Comparison of ENCODE assay signal across 8 mouse cellular contexts in genomic region chr19:21778147-21778917, GRCm38 (mm10). TPM values are rescaled to one million over a fixed set of nuclear protein-coding genes. Genes with fewer than 3 reads are reported as not detected.
DNase-seq lines count a peak whose midpoint lies in the region; ATAC-seq and TF ChIP-seq lines count a peak whose summit lies in the region.

Cemip2 (plus strand) TSS chr19:21778342.

- peak within 1 kb of the TSS; percentile 60 for H3K4me2 ChIP-seq in kidney, embryonic 14.5 days (replicated peaks; ENCODE audit: low read depth, low read length)
- peak within 1 kb of the TSS; percentile 66 for H3K4me2 ChIP-seq in limb, embryonic 15.5 days
- H3K4me2 ChIP-seq in midbrain, postnatal 0 days (ENCODE audit: low read depth, low read length, poor library complexity, severe bottlenecking): peak within 1 kb of the TSS; percentile 84

- H3K27me3 ChIP-seq in C2C12 (ENCODE audit: control insufficient read depth, insufficient read depth, insufficient read length): no peaks in the 10 kb centered on the region
- H3K27me3 ChIP-seq in heart, embryonic 10.5 days (ENCODE audit: insufficient read depth, poor library complexity, severe bottlenecking): no peaks in the 10 kb centered on the region
- no peaks in the 10 kb centered on the region for H3K27me3 ChIP-seq in kidney, embryonic 14.5 days (ENCODE audit: control insufficient read depth, insufficient read depth, low read length)
- no peaks in the 10 kb centered on the region for H3K27me3 ChIP-seq in limb, embryonic 15.5 days
- no peaks in the 10 kb centered on the region for H3K27me3 ChIP-seq in midbrain, postnatal 0 days (ENCODE audit: insufficient read depth, low read length)

- DNase-seq in brain, adult 2 months (ENCODE audit: low read depth, low spot score): peak; percentile 97
- DNase-seq in heart, embryonic 10.5 days (ENCODE audit: low spot score): peak; percentile 97
- peak; percentile 96 for DNase-seq in midbrain, postnatal 0 days (ENCODE audit: low spot score)
- DNase-seq in spleen, postnatal 10 days (ENCODE audit: low spot score in 2 of 2): peak; percentile 96 to 99

- peaks cover 49% of the 10 kb centered on the region for H3K79me2 ChIP-seq in C2C12 (ENCODE audit: control insufficient read depth, insufficient read depth)

- peak; percentile 83 for TF ChIP-seq CTCF in C2C12 (IDR thresholded peaks at IDR 0.05; ENCODE audit: control insufficient read depth, insufficient read depth, insufficient read length)
- TF ChIP-seq CTCF in embryonic fibroblast, embryonic 13.5 days (IDR thresholded peaks at IDR 0.05; ENCODE audit: borderline replicate concordance, insufficient read depth, low read length): peak; percentile 60; the same call in 1 of the 2 replicates
- TF ChIP-seq CTCF in midbrain, postnatal 0 days (IDR thresholded peaks at IDR 0.05): peak; percentile 70

- H3K36me3 ChIP-seq in C2C12 (ENCODE audit: control insufficient read depth, insufficient read depth): no peaks in the 10 kb centered on the region
- 0 out of 2 replicates have a peak, but pooled peaks cover 3% of the 10 kb centered on the region for H3K36me3 ChIP-seq in heart, embryonic 10.5 days
- no peaks in the 10 kb centered on the region for H3K36me3 ChIP-seq in kidney, embryonic 14.5 days (ENCODE audit: control insufficient read depth, insufficient read depth, low read length)
- H3K36me3 ChIP-seq in limb, embryonic 15.5 days: no peaks in the 10 kb centered on the region
- no peaks in the 10 kb centered on the region for H3K36me3 ChIP-seq in midbrain, postnatal 0 days (ENCODE audit: insufficient read depth, low read length)

- peak within 1 kb of the TSS; percentile 97 for H3ac ChIP-seq in C2C12 (ENCODE audit: control insufficient read depth, insufficient read length, low read depth)

- peaks cover 25% of the 10 kb centered on the region for H3K79me3 ChIP-seq in C2C12 (ENCODE audit: low read depth)

- peak; percentile 95 for ATAC-seq in kidney, embryonic 14.5 days (ENCODE audit: low FRiP score, low TSS enrichment)
- peak; percentile 92 for ATAC-seq in limb, embryonic 15.5 days (ENCODE audit: insufficient number of reproducible peaks, low FRiP score, low TSS enrichment, low read depth)
- ATAC-seq in midbrain, postnatal 0 days (ENCODE audit: low FRiP score): peak; percentile 93

- peak within 1 kb of the TSS; percentile 84 for H3K9ac ChIP-seq in kidney, embryonic 14.5 days (ENCODE audit: low read depth, low read length)
- H3K9ac ChIP-seq in limb, embryonic 15.5 days: peak within 1 kb of the TSS; percentile 67
- H3K9ac ChIP-seq in midbrain, postnatal 0 days (replicated peaks; ENCODE audit: low read length, poor library complexity, severe bottlenecking): peak within 1 kb of the TSS; percentile 90

- H3K4me1 ChIP-seq in embryonic fibroblast, embryonic 13.5 days (ENCODE audit: control insufficient read depth, insufficient read depth, low read length): peaks cover 11% of the 10 kb centered on the region
- peaks cover 50% of the 10 kb centered on the region for H3K4me1 ChIP-seq in heart, embryonic 10.5 days
- peaks cover 38% of the 10 kb centered on the region for H3K4me1 ChIP-seq in kidney, embryonic 14.5 days (ENCODE audit: control insufficient read depth, insufficient read depth, low read length)
- peaks cover 41% of the 10 kb centered on the region for H3K4me1 ChIP-seq in limb, embryonic 15.5 days
- peaks cover 12% of the 10 kb centered on the region; the same call in 1 of the 2 replicates for H3K4me1 ChIP-seq in midbrain, postnatal 0 days (ENCODE audit: insufficient read depth, low read length)

- H3K9me3 ChIP-seq in heart, embryonic 10.5 days: no peaks in the 10 kb centered on the region
- H3K9me3 ChIP-seq in kidney, embryonic 14.5 days (ENCODE audit: control insufficient read depth, low read length): no peaks in the 10 kb centered on the region
- no peaks in the 10 kb centered on the region for H3K9me3 ChIP-seq in limb, embryonic 15.5 days
- H3K9me3 ChIP-seq in midbrain, postnatal 0 days (ENCODE audit: low read length): no peaks in the 10 kb centered on the region

- H3K27ac ChIP-seq in embryonic fibroblast, embryonic 13.5 days (ENCODE audit: insufficient read depth, low read length): peak within 1 kb of the TSS; percentile 84
- peak within 1 kb of the TSS; percentile 97 for H3K27ac ChIP-seq in heart, embryonic 10.5 days
- H3K27ac ChIP-seq in kidney, embryonic 14.5 days (ENCODE audit: low read depth, low read length): peak within 1 kb of the TSS; percentile 92
- peak within 1 kb of the TSS; percentile 94 for H3K27ac ChIP-seq in limb, embryonic 15.5 days
- H3K27ac ChIP-seq in midbrain, postnatal 0 days (ENCODE audit: low read depth, low read length): peak within 1 kb of the TSS; percentile 91

- peak; percentile 93 for TF ChIP-seq POLR2A in embryonic fibroblast, embryonic 13.5 days (IDR thresholded peaks at IDR 0.05; ENCODE audit: low read depth, low read length)

- under 1% methylated on average over 75 of the region's 75 CpGs for WGBS in heart, embryonic 10.5 days
- WGBS in kidney, embryonic 14.5 days: under 1% methylated on average over 59 of the region's 75 CpGs
- 0% methylated on average over 74 of the region's 75 CpGs for WGBS in limb, embryonic 15.5 days
- under 1% methylated on average over 56 of the region's 75 CpGs for WGBS in midbrain, postnatal 0 days

- peak within 1 kb of the TSS; percentile 62 for H3K4me3 ChIP-seq in C2C12 (ENCODE audit: insufficient read depth, poor library complexity, severe bottlenecking)
- peak within 1 kb of the TSS; percentile 84 for H3K4me3 ChIP-seq in embryonic fibroblast, embryonic 13.5 days (ENCODE audit: insufficient read depth, low read length)
- peak within 1 kb of the TSS; percentile 95 for H3K4me3 ChIP-seq in heart, embryonic 10.5 days
- H3K4me3 ChIP-seq in kidney, embryonic 14.5 days (ENCODE audit: low read length): peak within 1 kb of the TSS; percentile 93
- H3K4me3 ChIP-seq in limb, embryonic 15.5 days: peak within 1 kb of the TSS; percentile 89
- H3K4me3 ChIP-seq in midbrain, postnatal 0 days (ENCODE audit: low read depth, low read length): peak within 1 kb of the TSS; percentile 95

TF ChIP-seq in C2C12, 6 proteins besides CTCF, POLR2A, EP300 and RAD21:
- no peak for TF ChIP-seq MYOG (IDR thresholded peaks at IDR 0.05; ENCODE audit: control insufficient read depth, extremely low read depth, insufficient read length)
- TF ChIP-seq CEBPB (IDR thresholded peaks at IDR 0.05; ENCODE audit: low read depth): no peak
- TF ChIP-seq MYOD1 (IDR thresholded peaks at IDR 0.05; ENCODE audit: control insufficient read depth, insufficient read length, low read depth): no peak
- no peak for TF ChIP-seq MAX (IDR thresholded peaks at IDR 0.05)
- TF ChIP-seq USF1 (IDR thresholded peaks at IDR 0.05; ENCODE audit: low read depth): no peak
- no peak for TF ChIP-seq FOSL1 (IDR thresholded peaks at IDR 0.05; ENCODE audit: insufficient read depth, low read length, poor library complexity, severe bottlenecking)

RNA-seq across cellular contexts. Expression of gene Cemip2, which starts in this region (rescaled TPM):
- polyA plus RNA-seq in C2C12 (2012; fragmentation: generic; extraction: Trizol): 12.6 TPM
- 24.0 and 25.5 TPM in 2 replicates for polyA plus RNA-seq in embryonic fibroblast, embryonic 13.5 days (2011; ENCODE audit: insufficient read length, low read depth, missing spikeins)
- 63.1 and 110 TPM in 2 replicates for polyA plus RNA-seq in heart, embryonic 10.5 days (2016; fragmentation: Nextera tagmentation; extraction: Ambion mirVana)
- polyA plus RNA-seq in kidney, embryonic 14.5 days (2014; fragmentation: Nextera tagmentation; extraction: Ambion mirVana): 16.6 and 26.8 TPM in 2 replicates
- polyA plus RNA-seq in limb, embryonic 15.5 days (2015; fragmentation: Nextera tagmentation; extraction: Ambion mirVana): 25.7 TPM in 2 replicates
- 26.3 and 35.4 TPM in 2 replicates for total RNA-seq in midbrain, postnatal 0 days (2014; rRNA removed)
- 13.0 and 15.8 TPM in 2 replicates for polyA plus RNA-seq in midbrain, postnatal 0 days (2015; fragmentation: Nextera tagmentation; extraction: Ambion mirVana)

Comparison
In these comparisons a context has a peak if more than half of its experiments do, and no peak if none do; other contexts are left out.
1. Peak in every context shown above with its lines: DNase-seq, ATAC-seq, H3K4me3 ChIP-seq and H3K27ac ChIP-seq.